ENCODE assay signal across 9 mouse cellular contexts in genomic region chr7:121539405-121540275, GRCm38 (mm10).
DNase-seq lines count a peak whose midpoint lies in the region; ATAC-seq and TF ChIP-seq lines count a peak whose summit lies in the region.
"Had no signal": no experiment of that assay in that cellular context is flagged by ENCODE, and none has a peak within 500 bp of the region (broad histone marks: within the 10 kb centered on the region; RNA-seq: fewer than 3 reads in every experiment).

No protein-coding gene starts in this region.

- H3K9ac ChIP-seq in forebrain, postnatal 0 days, result no peak overlapping the region
- H3K9ac ChIP-seq: embryonic facial prominence, embryonic 15.5 days had no signal

- ATAC-seq in forebrain, postnatal 0 days, result peak; percentile 93

- H3K4me3 ChIP-seq in forebrain, postnatal 0 days (ENCODE audit: low read depth, low read length), result no peak overlapping the region
- H3K4me3 ChIP-seq in layer of hippocampus, adult 2 months, result peak overlapping the region; percentile 42
- H3K4me3 ChIP-seq: embryonic facial prominence, embryonic 15.5 days had no signal

- WGBS in forebrain, postnatal 0 days, result 28% methylated on average over 19 of the region's 19 CpGs

- no peaks in the 10 kb centered on the region for H3K27me3 ChIP-seq in forebrain, postnatal 0 days (ENCODE audit: insufficient read depth, low read length)
- H3K27me3 ChIP-seq: embryonic facial prominence, embryonic 15.5 days had no signal

- no peaks in the 10 kb centered on the region for H3K9me3 ChIP-seq in forebrain, postnatal 0 days (ENCODE audit: low read length)

- H3K36me3 ChIP-seq in forebrain, postnatal 0 days (ENCODE audit: insufficient read depth), result no peaks in the 10 kb centered on the region
- H3K36me3 ChIP-seq: embryonic facial prominence, embryonic 15.5 days had no signal

- H3K4me2 ChIP-seq in forebrain, postnatal 0 days (ENCODE audit: low read depth), result peak overlapping the region; percentile 36
- H3K4me2 ChIP-seq: embryonic facial prominence, embryonic 15.5 days had no signal

- peak; percentile 74 for TF ChIP-seq CTCF in forebrain, postnatal 0 days (IDR thresholded peaks at IDR 0.05; ENCODE audit: low read depth)
- TF ChIP-seq CTCF in layer of hippocampus, adult 2 months (conservative IDR thresholded peaks at IDR 0.05), result peak; percentile 87

- H3K27ac ChIP-seq in forebrain, postnatal 0 days (ENCODE audit: low read depth, low read length), result peak overlapping the region; percentile 50
- peak overlapping the region; percentile 88 for H3K27ac ChIP-seq in layer of hippocampus, adult 2 months
- H3K27ac ChIP-seq: embryonic facial prominence, embryonic 15.5 days had no signal

- DNase-seq in ovary, adult 18-20 months (ENCODE audit: low spot score), result peak; percentile 13
- no peak for DNase-seq in ovary, postnatal 10 days (ENCODE audit: low spot score)
- DNase-seq in brain, adult 2 months (ENCODE audit: low read depth, low spot score), result peak; percentile 80
- peak; percentile 82 for DNase-seq in forebrain, postnatal 0 days
- DNase-seq in layer of hippocampus, adult 2 months (ENCODE audit: low spot score in 2 of 2), result peak; percentile 72 to 82
- peak; percentile 6 for DNase-seq in lung, postnatal 25 days (ENCODE audit: low spot score)
- DNase-seq in right cerebral cortex, postnatal 4 days, result peak; percentile 77
- no peak for DNase-seq in spleen, postnatal 36 days (ENCODE audit: low spot score in 2 of 2)

- H3K4me1 ChIP-seq in forebrain, postnatal 0 days (ENCODE audit: insufficient read depth), result 0 out of 2 replicates have a peak, but pooled peaks cover 4% of the 10 kb centered on the region
- H3K4me1 ChIP-seq: embryonic facial prominence, embryonic 15.5 days had no signal

Comparison
In these comparisons a context has a peak if more than half of its experiments do, and no peak if none do; other contexts are left out.
1. DNase-seq: peak in ovary, adult 18-20 months (single experiment), brain, adult 2 months (single experiment), forebrain, postnatal 0 days (single experiment), layer of hippocampus, adult 2 months (2 of 2), lung, postnatal 25 days (single experiment) and right cerebral cortex, postnatal 4 days (single experiment); none in ovary, postnatal 10 days (single experiment) and spleen, postnatal 36 days (0 of 2).